Mouse (Mus musculus) retina, postnatal 1 day (tissue): ENCODE measurements at regions not wholly inside any gene's neighbourhood (a gene's known extent, or its start where the extent isn't known, plus 50 kb on each side); places are given as distances from the start of the nearest gene placed in this dataset.

ENCODE experiments used
- DNase-seq: peaks from one replicate; pipeline ENCODE4 v3.0.0-alpha.2; 2012

DNA sequence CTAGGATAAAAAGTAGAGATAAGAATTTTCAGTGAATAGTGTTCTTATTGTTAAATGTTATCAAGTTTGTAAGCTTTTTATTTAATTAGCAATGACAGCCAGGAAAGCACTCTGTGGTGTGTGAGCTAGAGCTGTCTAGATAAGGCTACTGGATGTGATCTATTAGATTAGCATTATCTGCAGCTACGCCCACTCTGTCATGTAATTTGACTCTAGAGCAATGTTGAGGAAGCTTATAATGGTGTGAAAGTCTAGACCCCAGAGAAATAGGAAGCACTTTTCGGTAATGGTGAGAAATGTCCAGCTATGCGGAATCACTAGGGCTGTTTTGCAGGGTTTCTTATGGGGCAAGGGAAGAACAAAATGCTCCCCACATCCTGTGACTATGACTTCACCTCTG is 410.2 kb downstream of the Gm9195 start:
- no peak for DNase-seq

DNA sequence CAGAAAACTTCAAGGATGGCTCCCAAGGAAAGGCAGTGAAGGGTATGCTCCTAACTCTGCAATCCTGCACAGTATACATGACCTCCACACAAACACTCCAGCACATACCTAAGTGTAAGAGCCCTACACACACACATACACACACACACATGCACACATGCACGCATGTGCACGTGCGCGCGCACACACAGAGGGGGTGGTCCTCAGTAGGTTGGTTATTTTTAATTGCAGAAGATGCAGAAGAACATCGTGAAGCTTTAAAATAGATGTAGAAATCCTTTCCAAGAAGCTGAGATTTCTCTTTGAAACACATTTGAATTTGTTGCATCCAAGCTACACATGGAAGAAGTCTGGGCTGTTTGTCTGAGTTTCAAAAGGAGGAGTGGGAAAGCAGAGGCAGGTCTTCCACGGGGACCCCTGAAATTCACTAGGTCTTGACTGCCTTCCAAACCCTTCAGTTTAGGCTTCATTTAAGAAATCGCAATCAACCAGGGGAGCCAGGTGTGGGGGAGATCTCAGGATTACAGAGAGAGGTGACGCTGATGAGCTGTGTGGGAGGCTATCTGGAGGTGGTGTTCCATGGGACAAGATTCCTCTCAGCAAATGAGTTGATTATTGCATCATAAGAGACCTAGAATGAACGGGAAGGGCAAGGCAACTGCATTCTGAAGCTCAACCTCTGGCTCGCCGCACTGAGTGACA is 427.4 kb downstream of the Gm9195 start:
- DNase-seq = no peak

DNA sequence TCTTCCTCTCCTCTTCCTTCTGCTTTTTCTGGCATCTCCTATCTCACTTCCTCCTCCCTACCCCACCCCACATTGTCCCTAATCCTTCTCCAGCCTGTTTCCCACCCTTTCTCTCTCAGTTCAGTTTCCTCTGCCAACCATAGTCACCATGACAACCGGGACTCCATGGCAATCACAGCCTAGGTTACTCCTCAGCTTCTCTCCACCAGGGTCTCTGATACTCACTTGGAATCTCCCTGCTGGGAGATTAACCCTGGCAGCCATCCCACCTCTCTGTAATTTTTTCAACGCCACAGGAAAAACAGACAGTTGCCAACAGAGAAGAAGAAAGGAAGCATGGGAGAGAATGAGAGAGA is 448.8 kb downstream of the Gm9195 start:
- DNase-seq = peak; percentile 32

DNA sequence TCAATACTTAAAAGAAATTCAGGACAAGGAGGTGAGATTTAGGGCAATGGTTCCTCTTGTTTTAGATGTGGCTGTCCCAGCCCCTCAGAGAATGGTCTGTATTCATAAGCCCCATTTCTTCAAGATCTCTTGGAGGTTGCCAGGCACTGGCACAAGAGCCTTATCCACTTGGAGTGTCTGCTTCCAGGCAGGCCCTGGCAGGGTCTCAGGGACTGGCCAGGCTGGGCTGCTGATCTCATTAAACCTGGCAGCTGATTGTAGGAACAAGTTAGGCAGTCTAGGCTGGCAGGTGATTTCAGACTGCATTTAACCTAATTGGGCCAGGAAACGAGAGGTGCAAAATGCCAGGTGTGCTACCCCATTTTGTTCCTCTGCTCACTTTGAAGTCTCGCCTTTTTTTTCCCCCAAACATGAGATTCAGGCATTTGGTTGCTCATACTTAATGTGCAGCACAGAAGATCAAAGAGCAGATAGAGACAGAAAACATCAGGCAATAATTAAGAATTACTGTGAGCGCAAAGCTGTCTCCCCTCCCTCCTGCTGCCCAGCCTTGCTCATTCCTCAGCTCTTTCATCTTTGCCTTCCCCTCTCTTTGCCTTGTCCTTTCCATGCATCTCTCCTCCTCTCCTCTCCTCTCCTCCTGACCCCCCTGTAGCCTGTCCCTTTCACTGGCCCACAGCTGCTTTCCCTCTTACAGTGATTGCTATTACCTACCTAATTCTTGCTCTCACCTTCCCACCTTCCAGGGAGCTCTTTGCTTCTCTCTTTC is 449.3 kb downstream of the Gm9195 start:
- no peak for DNase-seq

DNA sequence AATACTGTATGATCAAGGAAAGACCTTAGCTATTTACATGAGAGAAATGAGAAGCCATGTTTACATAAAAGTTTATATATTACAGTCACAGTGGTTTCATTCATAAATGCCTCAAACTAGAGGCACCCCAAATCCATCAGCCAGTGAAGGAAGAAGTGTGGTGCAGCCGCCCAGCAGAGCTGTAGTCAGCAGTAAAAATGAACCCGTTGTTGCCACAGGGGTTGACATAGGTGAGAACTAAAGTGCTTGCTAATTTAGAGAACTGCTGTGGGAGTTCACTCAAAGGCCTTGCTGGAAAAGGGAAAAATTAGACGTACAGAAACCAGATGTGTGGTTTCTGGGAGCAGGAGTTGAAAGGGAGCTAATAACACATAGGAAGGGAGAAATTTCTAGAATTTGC is 461.2 kb downstream of the Gm9195 start:
- no peak for DNase-seq

DNA sequence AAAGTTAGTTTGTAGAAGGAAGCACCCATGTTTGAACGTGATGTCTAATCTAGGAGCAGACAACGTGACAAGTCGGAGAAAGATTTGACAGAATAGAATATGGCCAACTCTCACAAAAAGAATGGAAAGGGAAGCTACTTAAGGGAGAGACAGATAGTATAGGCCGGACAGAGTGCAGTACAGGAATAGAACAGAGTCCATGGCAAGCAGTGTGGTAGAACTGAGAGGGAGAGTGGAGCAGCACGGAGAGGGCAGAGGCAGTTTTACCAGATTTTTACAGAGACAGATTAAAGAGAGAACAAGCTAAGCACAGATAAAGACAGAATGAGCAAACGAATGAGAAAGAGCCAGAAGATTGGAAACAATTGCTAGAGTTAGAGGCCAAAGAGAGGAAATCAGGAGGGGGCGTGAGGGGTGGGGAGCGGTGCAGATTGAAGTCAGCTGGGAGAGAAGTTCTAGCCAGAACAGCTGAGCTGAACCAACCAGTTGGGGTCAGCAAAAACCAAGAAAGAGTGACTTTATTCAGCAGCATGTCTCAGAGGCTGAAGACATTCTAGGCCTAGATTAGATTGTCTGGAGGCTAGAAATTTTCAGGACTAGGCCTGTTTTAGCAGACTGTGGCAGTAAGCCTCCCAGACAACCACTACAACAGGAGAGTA is 464.1 kb downstream of the Gm9195 start:
- no peak for DNase-seq

DNA sequence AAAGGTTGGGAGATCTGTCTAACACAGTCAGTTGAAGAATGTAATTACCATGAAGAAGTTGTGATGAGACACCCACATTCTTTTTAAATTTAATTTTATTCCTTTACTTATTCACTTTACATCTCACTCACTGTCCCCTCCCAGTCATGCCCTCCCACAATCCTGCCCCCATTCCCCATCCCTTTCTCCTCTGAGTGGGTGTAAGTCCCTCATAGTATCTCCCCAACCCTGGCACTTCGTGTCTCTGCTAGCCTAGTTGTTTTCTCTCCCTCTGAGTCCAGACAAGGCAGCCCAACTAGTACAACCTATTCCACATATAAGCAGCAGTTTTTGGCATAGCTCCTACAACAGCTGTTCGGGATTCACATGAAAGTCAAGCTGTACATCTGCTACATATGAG is 487.3 kb downstream of the Gm9195 start:
- no peak for DNase-seq

DNA sequence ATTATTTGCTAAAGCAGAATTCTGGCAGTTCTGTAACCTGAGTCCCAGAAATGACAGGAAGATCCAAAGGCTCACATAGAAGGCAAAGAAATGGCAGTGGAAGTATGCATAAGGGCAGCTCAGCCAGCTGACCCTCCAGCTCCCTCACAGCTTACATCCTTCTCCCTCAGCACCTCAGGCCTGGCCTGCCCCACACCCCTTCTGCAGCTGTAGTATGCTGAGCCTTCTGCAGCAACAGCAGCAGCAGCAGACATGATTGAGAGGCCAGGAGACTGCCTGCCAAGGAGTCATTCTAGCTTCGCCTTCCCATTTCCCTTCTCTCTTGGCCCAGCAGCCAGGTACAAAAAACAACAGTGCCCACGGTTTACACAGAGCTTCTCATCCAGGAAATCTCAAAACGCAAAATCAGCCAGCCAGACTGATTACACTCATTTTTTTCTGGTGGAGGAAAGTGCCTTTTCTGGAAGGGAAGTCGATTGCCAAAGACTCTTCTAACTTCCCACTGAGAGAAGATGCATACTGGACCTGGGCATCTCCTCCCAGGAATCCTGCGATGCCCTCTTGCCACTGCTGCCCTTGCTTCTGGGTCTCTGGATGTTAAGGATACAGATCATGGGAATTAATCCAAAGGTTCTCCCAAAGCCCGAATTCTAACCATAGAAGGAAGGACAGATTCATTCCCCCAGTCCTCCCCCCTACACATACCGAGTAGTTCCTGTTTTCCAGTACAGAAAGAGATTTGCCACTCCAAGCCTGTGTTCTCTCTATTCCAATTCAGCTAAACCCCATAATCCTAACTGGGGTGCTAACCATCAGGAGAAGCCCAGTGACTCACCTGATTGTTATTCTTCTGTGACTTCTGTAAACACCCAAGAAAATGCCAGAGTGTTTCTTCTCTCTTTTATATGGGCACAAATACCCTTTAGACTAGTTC is 489.2 kb downstream of the Gm9195 start:
- DNase-seq = no peak

DNA sequence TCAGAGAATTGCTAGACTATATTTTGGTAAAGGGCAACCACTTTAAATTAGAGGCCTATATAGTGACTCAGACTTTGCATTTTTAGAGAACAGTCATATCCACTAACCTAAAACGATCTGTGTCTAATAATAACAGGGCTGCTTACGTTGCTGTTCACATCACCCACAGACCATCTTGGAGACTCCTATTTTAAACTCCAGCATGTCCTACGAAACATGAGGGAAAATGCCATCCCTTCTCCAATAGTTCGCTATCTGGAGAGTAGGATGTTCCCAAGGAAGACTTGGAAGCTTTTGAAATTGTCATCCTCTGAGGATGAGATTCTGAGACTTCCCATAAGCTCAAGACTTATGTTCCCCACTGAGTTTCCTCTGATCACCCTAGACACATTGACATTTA is 518.6 kb downstream of the Gm9195 start:
- no peak for DNase-seq

DNA sequence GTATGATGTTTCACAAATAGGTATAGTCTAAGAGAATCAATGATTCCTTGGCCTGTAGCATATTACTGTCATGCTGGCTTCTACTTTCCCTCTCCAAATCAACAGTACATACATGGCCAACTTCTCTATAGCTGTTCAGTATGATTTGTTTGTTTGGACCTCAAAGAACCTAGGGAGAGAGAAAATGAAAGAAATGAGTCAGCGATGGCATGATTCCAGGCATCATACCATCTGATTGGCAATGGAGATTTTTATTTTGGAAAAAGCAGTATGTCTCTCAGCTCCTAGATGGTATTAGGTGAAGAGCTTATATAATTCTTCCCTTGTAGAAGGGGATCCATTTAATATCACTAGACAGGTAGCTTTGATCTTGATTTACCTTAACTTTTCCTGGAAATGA is 519.1 kb downstream of the Gm9195 start:
- no peak for DNase-seq

DNA sequence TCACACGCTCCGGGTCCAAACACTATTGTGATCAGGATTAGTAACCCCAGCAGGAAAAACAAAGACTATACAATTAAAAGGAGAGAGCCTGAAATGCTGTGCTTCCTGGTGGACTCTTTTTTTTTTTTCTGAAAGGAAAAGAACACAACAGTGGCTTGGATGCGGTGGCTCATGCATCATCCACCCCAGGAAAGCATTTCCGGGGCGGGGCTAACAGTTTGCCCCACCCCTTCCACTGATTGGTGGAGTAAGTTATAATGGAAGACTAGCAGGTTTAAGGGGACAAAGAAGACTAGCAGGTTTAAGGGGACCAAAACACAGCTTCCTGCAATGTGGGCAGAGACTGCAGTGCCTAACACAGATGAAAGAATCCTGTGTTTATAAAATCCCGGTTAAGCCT is 524.0 kb downstream of the Gm9195 start:
- DNase-seq = peak; percentile 9

DNA sequence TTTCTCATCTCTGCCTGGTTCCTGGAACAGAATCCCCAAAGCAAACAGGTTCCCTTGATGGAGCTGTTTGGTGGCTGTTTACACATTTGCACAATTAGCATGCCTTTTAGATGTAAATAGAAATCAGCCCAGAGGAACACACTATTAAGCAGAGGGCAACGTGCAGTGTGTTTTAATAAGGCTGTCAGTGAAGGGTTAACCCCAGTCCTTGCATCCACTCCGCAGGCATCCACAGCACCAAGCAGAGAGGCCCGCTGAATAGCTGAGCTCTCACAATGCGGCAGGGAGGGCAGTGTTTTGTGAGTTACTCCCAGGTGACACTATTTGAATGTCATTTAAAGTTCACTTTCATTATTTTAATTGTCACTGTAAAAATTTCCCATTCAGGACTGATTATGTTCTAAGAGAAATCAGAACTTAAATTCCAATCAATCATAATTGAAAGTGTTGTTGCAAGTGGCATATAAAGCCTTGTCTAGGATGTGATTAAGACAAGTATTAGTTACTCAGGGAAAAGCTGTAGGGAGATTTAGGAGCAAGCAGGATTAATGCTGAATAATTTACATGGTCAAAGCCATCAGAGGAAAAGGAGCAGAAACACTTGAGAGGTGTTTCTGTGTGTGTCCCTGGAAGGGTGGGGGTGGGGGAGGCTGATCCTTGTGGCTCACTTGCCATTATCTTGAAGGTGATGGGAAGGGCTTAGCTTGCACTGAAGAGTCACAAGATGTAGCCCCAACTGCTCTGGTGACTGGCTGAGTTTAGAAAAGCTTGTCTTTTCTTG is 528.1 kb downstream of the Gm9195 start:
- DNase-seq = no peak

DNA sequence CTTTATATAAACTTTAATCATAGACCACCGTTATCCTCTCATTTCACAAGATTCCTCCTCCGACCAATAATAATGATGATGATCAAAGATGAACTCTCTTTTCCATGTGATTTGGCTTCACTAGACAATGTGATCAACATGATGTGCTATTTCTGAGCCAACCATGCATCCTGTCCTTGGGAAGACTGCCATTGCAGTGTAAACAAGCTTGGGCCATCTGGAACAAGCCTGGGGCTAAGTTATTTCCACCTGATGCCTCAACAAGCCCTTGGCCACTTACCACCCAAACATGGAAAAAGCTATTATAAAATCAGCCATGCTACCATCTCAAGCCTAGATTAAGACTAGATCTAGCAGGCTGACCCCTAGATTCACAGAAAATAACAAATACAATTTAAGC is 542.9 kb downstream of the Gm9195 start:
- DNase-seq = no peak

DNA sequence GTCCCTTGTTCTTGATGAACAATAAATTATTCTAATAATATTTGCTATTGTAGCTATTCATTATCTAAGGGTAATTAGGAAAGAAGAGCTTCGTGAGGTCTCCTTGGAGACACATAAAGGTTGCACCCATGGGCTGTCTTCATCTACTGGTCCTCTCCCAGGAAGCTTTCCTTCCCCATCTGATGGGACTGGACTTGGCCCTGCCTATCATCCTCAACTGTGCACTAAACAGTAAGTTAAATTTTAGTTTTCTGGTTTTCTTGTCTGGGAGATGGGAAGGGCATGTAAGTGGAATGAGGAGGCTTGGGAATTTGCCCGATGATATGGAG is 554.5 kb downstream of the Gm9195 start:
- no peak for DNase-seq

DNA sequence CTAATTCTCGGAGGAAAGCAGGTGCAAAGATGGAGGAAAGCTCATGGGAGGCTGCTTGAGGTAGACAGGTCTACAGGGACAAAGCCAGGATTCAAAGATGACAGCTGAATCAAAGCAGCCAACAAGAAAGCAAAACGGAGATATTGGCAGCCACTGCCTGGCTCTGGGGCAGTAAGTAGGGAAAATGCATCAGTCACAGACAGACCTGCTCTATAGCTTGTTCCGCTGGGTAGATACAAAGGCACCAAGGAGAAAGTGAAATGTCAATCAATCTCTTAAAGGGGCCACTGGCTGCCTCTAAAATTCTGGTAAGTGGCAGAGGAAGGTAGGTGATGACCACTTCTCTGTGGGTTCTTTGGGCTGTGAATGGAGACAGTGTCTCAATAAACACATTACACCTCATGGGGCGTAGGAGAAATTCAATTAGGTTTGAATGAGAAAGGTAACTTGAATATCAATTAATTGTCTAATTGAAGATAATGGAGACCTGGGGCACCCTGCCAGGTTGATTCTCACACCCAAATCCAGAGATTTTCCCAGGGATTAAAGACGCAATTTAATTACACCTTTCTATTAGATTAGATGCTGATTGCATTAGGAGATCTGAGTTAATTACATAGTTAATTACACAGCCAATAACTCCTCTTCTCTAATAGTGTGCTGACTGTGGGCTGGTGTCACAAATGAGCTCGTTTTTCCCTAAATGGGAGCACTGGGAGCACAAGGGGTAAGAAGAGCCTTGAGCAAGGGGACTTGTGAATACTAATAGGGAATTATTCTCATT is 555.1 kb downstream of the Gm9195 start:
- DNase-seq = peak; percentile 12

DNA sequence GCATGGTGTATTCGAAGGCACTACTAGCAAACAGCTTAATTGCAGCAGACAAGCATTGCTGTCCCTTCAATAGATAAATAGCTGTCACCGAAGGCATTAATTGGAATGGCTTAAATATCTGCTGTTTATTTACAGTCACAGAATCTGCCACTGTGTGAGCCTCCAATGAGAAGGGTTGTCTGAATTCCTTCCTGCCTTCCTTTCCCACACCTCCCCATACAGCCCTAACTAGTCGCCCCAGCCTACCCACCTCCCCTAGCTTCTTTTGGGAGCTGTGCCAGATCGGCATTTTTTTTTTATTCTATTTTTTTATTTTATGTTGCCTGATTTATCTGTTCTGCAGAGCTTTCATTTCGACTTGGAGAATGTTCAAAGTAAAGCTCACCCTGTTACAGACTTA is 575.7 kb downstream of the Gm9195 start:
- no peak for DNase-seq

DNA sequence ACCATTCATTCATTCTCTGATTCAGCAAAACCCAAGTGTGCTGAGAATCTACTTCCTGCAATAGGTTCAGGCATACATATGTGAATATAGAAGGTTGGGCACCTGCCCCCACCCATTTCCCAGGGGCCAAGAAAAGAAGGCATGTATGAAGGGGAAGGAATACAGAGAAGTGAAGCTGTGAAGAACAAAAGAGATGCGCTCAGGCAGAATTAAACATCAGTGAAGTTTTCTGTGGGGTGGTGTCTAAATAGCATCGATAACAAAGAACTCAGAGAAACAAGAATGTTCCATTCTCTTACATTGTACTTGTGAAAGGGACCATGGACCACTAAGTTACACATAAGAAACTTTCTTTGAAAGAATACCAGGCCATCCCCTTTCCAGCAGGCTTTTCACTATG is 580.7 kb downstream of the Gm9195 start:
- peak; percentile 58 for DNase-seq

DNA sequence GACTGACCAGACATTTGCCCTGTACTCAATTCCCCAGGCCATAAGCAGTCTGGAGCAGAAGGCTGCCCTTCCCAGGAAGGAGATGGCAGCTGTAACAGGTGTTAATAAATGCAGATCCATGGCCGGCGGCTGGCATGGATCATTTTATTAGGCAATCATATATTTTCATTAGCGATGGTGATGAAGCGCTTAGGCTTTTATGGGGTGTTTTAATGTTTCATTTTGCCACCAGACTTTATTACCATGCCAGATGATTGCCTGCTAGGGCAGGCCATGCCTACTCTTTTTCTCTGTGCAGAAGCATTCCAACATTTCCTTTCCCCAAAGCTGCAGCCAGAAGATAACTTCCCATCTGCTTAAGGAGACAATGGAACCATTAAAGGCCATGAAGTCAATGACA is 596.2 kb downstream of the Gm9195 start:
- no peak for DNase-seq

DNA sequence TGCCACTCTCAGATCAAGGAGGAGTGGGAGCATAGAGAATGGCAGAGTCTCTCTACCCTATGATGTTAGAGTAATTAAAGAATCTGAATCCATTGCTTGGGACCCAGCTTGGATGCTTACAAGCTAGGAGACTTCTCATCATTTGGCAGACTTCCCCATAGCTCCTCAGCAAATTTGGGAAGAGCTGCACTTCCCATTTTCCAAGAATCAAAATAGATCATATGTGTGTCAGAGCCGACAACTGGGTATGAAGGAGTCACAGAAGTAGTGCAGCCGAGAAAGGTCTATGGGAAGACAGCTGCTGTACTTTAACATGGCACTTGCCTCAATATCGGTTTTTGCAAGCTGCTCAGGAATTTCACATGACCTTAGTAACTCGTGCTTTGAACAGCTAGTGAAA is 596.8 kb downstream of the Gm9195 start:
- no peak for DNase-seq

DNA sequence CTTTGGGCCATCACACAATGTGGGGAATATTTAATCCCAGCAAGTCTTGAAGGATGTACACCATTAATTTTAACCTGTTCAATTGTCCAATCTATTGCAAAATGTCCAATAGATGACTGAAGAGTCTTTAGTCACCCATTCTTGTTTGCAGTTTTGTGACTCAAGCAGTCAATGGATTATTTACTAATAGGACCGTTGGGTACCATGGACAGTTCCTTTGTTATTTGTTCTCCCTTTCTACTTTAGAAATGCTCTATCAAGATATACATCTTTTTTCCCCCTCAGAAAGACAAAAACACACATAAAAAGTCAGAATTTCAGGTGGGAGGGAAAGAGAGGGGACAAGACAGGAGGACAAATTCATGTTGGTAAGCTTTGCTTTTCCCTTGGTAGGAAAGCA is 598.3 kb downstream of the Gm9195 start:
- peak; percentile 11 for DNase-seq

DNA sequence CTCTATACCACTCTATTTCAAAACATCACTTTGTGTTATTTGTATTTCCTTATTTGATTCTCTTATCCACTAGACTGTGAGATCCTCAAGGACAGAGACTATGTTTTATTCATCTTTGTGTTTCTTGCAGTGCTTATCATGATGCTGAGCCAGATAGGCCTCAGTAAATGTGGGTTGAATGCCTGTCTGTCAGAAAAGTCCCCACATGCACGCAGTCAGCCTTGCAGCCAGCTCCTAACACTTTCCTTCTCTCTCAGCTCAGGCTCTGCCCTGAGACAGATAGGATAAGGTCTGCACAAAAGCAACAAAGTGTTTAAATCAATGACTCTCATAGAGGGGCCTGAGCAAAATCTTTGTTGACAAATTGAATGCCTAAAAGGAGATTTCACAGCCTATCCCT is 600.0 kb downstream of the Gm9195 start:
- DNase-seq = no peak

DNA sequence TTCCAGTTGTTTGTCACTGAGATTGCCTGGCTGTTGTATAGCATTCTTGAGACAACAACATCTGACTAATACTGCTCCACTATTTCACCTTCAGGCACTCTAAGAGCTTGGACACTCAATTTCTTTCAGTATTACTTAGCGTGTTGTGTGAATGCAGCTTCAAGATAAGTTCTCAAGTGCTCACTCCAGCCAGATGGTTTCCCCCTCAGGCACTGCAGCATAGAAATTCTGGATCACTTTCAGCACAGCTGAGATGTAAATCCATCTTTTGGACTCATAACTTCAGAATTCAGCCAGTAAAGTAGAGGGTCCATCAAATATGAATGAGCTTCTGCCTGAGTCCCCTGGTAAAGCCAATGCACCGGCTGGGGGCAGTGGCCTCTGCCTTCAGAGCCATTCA is 608.8 kb downstream of the Gm9195 start:
- peak; percentile 35 for DNase-seq
